Mouse (Mus musculus): ENCODE results near the gene Pin1rt1.

DNA sequence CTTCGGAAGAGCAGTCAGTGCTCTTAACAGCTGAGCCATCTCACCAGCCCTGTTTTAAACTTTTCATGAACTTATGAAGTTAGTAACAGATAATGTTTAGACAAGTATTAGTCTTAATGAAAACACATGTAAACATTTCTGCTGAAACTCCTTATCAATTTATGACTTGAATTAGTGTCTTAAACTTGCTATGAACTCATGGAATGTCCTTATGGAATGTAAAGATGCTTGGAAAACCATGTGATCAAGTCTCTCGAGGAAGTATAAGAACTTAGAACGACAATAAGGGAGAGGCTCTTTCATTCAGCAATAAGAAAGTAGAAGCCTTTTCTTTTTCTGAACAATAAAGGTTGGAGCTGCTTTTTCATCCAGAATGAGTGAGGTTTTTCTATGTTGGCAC is 11.8 kb downstream of the Pin1rt1 start:
- no peak for TF ChIP-seq CTCF (conservative IDR thresholded peaks at IDR 0.05; ENCODE audit: insufficient read depth, insufficient read length, low read depth, low read length)
- TF ChIP-seq POLR2A (IDR thresholded peaks at IDR 0.05; ENCODE audit: low read depth, low read length) = no peak

Data from kidney, adult 2 months (tissue).